Mouse (Mus musculus): Measurements from ENCODE around the gene Gm11213. TPM values are rescaled to one million over a fixed set of nuclear protein-coding genes. Genes with fewer than 3 reads are reported as not detected.
A peak's percentile ranks its signal among the peaks of the same experiment; 100 is the strongest.

Gm11213 gene
- total RNA-seq, 4 experiments from 2014 or later = not detected

DNA sequence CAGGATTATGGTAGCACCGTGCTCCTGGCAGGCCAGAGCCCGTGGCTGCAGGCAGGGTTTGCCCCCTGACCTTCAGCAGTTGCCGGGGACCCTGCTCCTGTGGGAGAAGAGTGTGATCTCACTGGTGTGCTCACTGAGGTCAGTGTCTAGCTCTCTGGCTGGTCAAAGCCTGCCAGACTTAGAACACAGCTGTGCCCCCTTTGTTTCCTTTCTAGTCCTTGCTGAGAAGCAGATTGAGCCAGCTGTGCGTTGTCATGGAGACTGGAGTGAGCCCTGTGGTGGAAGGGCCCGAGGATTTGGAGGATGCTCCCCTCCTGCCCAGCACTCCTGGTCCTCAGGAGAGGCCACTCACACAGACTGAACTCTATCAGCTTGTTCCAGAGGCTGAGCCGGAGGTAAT is 25.0 kb downstream of the Gm11213 start:
- no peak for DNase-seq (ENCODE audit: low spot score in 2 of 2)

DNA sequence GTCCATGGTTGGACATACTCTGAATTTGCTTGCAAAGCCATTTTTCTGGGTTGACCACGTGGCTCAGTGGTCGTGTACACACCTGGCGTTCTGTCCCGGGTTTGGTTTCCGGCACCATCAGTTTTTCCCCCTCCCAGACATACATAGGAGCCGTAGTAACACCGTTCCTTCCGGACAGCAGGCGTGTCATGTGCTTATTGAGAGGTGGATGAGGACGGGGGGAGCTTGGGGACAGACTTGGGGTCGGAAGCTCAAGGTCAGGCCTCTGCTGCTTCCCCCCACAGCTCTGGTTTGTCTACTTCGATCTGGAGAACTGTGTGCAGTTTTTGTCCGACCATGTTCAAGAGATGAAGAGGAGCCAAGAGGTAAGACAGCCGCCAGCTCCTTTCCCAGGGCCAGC is 25.4 kb downstream of the Gm11213 start:
- no peak for DNase-seq (ENCODE audit: low spot score in 2 of 2)

DNA sequence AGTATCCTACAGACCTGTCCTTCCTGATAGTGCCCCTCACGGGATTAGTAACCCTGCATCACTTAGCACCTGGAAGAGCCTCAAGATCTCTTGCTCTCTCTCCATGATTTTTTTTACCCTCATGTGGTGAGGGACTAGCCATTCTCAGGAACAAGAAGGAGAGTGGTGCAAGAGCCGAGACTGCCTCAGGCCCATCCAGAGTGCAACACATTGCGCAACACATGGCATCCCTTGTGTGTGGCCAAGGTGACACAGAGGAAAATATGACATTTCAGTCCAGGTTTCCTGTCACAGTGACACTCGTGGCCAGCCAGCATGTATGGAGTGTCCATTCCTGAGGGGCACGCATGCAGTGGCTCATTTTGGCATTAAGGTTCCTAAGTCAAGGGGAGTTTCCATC is 32.4 kb downstream of the Gm11213 start:
- no peak for DNase-seq (ENCODE audit: low spot score in 2 of 2)

DNA sequence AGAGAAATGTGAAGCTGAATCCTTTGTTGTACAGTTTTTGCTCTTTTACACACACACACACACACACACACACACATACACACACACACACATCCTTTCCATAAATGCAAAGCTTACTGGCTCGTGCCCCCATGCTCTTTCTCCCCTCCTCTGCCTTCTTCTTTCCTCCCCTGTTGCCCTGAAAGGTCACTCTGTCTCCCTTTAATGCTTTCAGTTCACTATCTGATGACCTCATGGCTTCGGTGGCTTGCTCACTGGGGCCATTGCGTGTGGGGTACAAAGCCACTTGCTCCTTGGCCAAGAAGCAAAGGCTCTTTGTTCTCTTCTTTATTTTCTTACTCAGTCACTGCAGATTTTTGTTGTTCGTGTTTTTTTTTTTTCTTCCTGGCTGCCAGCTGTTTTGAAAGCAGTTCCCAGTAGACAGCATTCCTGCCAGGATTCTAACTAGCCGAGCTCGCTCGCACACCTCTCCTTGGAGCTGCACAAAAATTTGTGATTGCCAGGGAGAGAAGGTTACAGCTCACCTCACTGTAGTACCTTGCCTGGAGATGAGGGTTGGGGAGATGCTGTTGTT is 34.8 kb downstream of the Gm11213 start:
- no peak for DNase-seq (ENCODE audit: low spot score in 2 of 2)

DNA sequence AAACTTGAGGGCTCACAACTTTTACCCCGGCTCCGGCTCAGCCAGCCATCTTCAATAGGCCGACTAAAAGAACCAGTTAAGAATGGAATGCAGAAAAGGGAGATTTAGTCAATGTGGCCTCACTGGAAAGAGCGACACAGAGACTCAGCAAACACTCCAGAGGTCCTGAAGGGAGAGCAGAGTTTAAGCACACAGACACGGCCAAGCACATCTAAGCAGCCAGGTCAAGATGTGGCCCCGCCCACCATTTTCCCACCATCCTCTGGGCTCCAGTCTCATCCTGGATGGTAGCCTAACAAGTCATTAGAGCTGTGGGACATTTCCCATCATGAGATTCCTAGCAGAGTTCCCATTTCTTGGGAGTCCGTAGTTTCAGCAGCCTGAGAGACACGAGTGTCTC is 35.7 kb downstream of the Gm11213 start:
- no peak for DNase-seq (ENCODE audit: low spot score in 2 of 2)

DNA sequence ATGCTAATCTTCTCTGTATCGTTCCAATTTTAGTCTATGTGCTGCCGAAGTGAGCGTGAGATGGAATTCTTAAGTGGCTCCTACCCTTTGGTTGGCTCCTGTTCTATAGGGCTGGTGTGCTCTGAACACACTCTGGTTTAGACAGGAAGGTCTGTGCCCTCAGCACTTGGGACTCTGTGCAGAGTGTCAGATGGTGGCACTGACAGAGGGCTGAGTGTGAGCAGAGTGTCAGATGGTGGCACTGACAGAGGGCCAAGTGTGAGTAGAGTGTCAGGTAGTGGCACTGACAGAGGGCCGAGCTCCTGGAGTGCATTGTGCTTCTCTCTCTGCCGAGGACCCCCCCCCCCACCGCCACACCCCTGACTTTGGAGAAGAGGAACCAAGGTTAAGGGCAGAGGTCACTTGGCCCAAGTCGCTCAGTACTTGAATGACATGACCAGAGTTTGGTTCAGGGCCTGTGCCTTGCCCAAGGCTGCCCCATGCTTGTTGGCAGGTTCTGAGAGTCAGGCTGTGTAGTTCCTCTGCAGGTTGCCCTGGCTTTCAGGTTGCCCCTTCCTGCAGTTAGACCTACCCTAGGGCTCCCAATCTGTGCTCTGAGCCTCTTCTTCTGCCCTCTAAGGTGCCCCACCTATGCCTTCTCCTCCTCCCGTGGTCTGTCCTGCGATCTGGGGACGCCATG is 37.2 kb downstream of the Gm11213 start:
- DNase-seq (ENCODE audit: low spot score in 2 of 2) = no peak

DNA sequence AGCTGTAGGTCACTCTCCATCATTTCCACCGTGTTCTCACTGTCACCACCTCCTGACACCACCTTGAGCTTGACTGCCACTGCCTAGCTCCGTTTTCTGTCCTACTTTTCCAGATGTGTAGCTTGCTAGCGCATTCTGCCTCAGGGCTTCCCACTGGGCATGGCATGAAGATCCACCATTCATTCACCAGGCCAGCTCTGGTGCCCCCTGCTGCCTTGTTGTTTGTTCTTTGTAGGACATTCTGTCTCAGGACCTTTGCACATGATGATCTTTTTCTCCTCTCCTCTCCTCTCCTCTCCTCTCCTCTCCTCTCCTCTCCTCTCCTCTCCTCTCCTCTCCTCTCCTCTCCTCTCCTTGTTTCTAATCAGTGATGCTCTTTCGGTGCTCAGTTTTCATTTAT is 42.3 kb downstream of the Gm11213 start:
- DNase-seq (ENCODE audit: low spot score in 2 of 2) = no peak

DNA sequence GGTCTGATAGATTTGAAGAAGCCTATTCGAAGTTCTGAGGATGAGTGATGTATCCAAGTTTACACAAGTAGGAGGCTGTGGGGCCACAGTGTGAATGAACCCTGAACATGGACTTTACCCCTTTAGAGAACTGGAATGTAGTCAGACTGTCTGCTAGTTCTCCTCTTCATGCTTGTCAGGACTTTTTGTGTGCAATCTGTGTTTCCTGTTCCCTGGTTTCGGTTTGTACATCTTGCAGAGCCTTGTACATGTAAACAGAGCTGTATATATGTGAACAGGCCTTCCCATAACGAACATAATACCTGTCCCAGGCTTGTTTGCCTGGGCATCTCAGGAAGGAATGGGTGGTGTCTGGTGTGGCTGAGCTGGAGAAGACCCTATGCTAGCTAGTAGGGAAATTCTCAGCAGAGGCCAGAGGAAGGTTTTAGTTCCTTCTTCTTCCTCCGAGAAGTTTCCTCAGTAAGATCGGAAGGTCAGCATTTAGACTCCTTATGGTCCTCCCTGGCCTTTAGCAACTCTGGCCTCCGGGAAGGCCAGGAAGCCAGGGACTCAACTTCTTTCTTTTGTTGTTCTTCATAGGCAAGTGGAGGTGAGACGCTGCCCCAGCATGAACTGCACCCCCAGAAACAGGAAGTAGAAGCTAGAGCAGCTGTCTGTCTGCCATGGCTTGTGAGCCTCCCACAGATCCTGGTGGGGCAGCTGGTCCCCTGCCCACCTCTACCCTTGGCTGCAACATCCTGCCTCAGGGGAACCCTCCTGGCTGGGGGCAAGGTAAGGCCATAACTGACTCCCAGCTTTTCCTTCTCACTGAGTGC is 43.0 kb downstream of the Gm11213 start:
- no peak for DNase-seq (ENCODE audit: low spot score in 2 of 2)

DNA sequence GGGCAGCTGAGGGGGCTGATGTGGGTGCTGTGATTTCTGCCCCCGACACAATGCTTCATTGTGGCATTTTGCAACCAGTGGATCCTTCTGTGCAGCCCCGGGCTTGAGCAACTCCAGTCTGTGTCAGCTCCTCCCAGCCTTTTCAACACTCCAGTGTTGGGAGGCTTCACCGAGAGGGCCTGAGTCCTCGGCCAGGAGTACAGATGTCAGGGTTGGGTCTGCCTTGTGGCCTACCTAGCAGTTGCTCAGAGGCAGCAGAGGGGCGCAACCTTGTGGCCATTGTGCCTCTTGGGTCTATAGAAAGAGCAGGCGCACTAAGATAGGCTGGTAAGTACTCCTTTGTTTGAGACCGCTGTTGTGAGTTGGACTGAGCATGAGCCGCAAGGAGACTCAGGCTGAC is 45.0 kb downstream of the Gm11213 start:
- DNase-seq (ENCODE audit: low spot score in 2 of 2) = no peak

DNA sequence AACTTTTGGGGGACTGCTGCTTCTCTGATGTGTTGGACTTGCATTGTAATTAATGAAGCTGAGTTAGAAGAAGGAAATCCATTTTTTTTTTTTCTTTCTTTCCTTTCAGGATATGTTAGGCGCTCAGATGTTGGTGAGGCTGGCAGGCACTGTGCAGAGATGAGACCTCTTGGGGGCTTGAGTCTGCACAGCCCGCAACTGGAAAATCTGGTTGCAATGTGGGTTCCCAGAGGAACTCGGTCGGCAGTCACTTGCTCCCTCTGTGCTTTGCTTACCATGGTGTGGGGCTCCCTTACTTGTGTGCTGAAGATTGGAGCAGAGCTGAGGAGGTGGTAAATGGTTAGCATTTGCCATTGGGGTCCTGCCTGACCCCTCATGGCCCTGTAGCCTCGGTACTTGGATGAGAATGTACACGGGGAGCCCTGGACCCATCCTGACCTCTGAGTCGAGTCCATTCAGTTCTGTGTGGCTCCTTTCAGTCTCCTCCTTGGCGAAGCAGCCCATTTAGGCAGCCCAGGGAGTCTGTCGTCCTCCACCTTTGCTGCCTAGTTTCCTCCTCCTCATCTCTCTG is 45.8 kb downstream of the Gm11213 start:
- DNase-seq (ENCODE audit: low spot score in 2 of 2) = no peak

DNA sequence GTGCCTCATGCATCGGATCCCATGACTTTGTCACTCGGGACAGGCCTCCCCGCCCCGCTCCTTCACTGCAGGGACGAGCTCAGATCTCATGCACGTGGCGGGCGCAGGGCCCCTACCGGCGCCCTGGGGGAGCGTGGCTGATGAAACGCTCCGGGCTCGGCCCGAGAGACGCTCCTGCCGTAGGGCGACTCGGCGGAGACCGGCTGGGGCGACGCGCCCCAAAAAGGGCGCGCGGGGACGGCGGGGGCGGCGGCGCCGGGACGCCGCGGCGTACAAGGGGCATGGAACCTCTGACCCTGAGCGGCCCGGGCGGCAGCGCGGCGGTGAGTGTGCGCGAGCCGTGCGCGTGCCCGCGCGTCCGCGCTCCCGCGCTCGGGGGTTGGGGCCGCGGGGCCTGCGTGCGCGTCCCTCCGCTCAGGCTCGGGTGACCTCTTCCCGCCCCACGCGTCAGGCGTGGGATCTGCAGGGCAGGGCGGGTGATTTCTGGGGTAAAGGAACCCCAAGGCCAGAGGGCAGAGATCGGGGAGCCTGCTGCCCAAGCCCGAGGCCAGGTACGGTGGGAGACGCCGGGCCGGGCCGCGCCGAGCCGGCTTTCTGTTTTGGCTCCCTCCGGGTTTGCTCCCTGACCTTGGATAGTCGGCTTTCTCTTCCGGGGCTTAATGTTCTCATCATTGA is 46.5 kb downstream of the Gm11213 start, which contains the start of gene Tmem268:
Tmem268 (plus strand) TSS at position 375 of the 675 bp plus-strand sequence.
- peak in 1 of 2 experiments; percentile 47 for DNase-seq (ENCODE audit: low spot score in 2 of 2)

DNA sequence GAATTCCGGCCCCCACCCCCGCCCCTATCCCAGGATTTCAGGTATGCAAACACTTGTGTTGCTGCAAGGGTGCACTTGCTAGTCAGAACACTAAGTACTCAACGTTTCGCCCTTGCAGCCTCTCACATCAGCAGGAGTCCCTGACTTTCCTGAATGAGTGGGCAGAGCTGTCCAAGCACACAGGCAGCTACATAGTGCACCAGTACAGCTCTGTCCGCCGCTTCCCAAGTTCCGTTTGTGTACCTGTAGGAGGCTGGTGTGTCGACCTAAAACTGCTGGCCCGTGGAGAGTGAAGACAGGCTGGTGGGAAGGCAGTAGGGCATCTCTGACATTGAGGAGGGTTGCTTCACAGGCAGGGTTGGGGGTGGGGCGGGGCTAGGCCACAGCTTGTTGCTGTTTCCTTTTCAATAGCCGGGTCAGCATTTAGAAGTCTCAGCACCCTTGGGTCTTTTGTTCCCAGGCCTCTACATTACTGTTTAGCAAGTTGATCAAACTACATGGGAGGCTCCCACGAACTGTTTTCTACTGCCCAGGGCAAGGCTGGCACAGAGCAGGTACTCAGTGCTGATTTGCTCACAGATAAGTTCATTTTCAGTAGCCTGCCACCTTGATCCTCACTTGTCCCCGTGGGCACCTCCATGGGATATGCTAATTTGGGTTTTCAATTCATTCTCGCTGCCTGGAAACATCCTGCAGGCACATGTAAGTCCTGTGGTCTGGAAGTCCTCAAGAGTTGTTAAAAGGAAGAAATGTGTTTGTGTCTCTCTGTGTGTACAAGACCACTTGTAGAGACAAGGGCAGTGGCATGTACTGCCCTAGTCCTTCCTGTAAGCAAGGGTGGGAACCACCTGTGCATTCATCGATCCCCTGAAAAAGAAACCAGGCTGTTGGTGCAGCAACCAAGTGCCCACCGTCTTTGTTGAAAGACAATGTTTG is 47.7 kb downstream of the Gm11213 start:
- DNase-seq (ENCODE audit: low spot score in 2 of 2) = no peak

DNA sequence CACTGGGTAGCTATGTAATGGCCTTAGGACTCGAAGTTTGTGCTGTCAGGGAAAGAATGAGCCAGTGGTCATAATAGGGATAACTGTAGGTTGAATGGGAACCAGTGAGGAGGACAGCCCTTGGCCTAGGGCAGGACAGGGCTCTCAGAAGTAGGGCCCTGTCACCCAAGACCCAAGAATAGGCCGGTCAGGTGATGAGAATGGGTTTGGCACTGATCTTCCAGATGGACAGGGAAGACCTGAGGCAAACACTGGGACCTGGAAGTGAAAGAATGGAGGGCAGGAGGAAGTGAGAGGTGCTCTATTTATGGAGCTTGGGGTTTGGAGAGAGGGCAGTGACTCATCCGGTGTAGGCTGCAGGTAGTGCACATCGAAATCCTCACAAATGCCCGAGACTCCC is 48.4 kb downstream of the Gm11213 start:
- DNase-seq (ENCODE audit: low spot score in 2 of 2) = no peak

DNA sequence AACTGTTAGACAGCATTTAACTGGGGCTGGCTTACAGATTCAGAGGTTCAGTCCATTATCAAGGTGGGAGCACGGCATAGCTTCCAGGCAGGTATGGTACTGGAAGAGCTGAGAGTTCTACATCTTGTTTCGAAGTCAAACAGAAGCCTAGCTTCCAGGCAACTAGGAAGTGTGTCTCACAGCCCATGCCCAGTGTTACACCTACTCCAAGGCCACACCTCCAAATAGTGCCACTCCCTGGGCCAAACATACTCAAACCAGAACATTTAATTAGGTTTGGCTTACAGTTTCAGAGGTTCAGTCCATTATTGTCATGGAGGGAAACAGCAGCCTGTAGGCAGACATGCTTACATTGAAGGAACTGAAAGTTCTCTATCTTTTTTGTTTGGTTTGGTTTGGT is 50.0 kb downstream of the Gm11213 start:
- DNase-seq (ENCODE audit: low spot score in 2 of 2) = no peak

DNA sequence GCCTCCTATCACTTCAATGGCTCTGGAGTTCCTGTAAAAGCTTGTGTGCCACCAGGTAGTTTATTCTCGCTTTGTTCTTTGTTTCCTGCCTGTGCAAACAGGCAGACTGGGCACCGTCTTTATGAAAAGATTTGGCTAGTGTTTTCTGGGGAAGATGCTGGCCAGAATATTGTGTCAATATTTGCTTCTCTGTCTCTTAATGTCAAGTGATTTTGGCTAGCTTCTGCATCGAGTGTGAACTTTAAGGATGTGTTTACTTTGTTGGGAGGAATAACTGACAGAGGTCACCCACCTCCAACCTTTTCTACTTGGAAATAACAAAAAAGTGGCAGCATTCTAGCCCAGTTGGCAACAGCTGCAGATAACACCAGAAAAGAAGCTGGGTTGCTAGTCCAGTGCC is 50.4 kb downstream of the Gm11213 start:
- DNase-seq (ENCODE audit: low spot score in 2 of 2) = no peak

DNA sequence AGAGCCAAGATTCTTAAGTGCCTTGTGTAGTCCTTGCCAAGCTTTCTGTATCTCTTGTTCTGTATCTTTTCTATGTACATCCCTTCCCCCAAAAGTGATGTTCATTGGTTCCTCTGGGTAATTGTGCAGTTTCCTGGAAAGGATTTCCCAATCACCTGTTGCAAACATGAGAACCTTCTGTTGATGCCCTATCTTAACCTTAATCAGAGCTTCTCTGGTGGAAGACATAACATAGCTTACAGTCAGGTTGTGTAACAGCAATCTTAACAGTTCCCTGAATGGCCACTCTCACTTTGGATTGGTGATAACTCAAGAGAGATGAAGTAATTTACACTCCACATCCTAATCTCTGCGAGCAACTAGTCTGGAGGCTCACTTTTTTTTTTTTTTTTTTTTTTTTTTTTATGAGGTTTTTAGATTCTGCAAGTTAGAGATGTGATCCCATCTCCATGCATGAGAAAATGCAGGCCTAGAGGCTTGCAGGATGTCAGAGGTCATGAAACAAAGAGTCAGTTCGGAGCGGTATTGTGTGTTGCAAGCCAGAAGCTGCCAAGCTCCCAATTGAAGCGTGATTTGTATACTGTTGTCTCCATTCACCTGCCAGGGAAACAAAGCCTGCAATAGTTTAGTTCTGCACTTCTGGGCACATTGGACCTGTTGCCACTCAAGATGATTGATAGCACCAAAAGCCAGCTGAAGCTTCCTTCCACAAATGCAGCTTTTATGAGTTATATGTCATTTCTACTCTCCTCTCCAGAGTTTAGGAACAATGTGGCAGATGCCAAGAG is 51.1 kb downstream of the Gm11213 start:
- DNase-seq (ENCODE audit: low spot score in 2 of 2) = no peak

DNA sequence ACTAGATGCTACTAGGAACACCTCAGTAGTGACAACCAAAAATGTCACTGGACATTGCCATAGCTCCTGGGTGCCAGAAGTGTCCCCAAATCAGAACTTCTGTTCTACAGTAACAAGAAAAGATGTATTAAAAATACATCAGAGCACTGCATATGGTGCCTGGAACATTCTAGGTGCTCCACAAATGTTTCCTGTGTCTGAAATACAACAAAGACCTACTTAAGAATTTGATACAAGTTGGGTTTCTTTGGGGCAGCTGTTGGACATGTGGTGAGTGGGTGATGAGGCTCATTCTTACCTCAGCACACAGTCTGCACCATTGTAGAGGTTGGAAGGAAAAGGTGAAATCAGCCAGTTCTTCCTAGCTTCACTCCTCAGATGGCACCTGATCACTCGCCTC is 52.2 kb downstream of the Gm11213 start:
- no peak for DNase-seq (ENCODE audit: low spot score in 2 of 2)

DNA sequence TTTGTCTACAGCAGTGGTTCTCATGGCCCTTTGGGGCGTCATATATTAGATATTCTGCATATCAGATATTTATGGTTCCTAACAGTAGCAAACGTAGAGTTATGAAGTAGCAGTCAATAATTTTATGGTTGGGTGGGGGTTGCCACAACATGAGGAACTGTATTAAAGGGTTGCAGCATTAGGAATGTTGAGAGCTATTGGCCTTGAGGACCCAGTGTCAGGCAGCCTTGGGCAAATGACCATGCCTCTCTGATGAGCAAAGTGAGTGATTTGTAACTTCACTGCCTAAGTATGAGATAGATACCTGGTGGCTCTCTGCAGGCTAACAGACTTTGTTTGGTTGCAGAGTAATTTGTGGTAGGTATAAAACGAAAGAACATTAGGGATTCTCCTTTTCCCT is 54.2 kb downstream of the Gm11213 start:
- no peak for DNase-seq (ENCODE audit: low spot score in 2 of 2)

DNA sequence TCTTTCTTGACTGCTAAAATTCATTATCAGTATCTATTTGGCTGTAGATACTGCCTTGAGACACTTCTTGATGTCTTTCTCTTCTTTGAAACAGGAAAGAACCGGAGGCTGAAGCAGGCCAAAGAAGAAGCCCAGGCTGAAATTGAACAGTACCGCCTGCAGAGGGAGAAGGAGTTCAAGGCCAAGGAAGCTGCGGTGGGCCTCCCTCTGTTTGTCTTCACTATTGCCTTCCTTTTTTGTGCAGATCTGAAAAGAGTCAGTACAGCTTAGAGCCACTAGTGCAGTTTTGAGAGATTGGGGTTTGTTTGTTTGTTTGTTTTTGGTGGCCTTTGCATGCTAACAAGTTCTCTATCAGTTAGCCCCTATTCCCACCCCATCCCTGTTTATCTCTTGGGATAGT is 56.6 kb downstream of the Gm11213 start:
- DNase-seq (ENCODE audit: low spot score in 2 of 2) = no peak

DNA sequence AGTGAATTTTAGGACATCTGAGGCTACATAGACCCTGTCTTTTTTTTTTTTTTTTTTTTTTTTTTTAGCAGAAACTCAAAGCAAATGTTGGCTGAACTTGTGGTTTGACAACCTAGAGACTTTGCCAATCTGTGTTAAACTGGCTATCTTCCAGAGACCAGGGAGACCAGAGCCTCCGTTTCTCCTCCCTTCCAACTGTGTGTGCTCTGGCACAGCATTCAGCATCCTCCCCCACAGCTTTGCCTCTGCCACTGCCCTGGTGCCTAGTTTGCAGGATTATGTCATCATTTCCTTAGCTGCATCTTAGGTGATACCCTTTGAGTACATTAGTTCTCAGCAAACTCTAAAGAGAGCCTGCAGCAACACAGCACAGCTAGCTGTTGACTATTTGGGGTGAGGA is 57.3 kb downstream of the Gm11213 start:
- DNase-seq (ENCODE audit: low spot score in 2 of 2) = no peak

All from layer of hippocampus, adult 8-10 months (tissue).